Mouse (Mus musculus) limb, embryonic 14.5 days (tissue): ENCODE measurements at regions not wholly inside any gene's neighbourhood (a gene's known extent, or its start where the extent isn't known, plus 50 kb on each side); places are given as distances from the start of the nearest gene placed in this dataset.

ENCODE experiments used
- ATAC-seq: fragments of 200-750 bp; cut with Nextera tagmentation; 2 replicates; pipeline ENCODE4 v1.8.0; 2017; ENCODE audit warnings: low read depth, moderate number of reproducible peaks, moderate TSS enrichment; ENCODE audit not compliant: low FRiP score
- DNase-seq: peaks from one replicate; pipeline ENCODE4 v3.0.0-alpha.2; 2015; ENCODE audit warnings: low spot score
- H3K27ac ChIP-seq: fragments of 300-500 bp; sonication (generic); replicated peaks from 2 replicates; pipeline ENCODE4 v1.5.1; 2014; ENCODE audit warnings: low read depth, mild to moderate bottlenecking, low read length, moderate library complexity, mixed read lengths
- H3K27me3 ChIP-seq: fragments of 300-500 bp; sonication (generic); 2 replicates; pipeline ENCODE4 v1.6.1; 2014; ENCODE audit warnings: low read length, mixed read lengths; ENCODE audit not compliant: control insufficient read depth, insufficient read depth
- H3K36me3 ChIP-seq: fragments of 300-500 bp; sonication (generic); 2 replicates; pipeline ENCODE4 v1.6.1; 2014; ENCODE audit warnings: mild to moderate bottlenecking, low read length, moderate library complexity, mixed read lengths; ENCODE audit not compliant: control insufficient read depth, insufficient read depth
- H3K4me1 ChIP-seq: fragments of 300-500 bp; sonication (generic); 2 replicates; pipeline ENCODE4 v1.6.1; 2014; ENCODE audit warnings: antibody characterized with exemption, low read length, mixed read lengths; ENCODE audit not compliant: control insufficient read depth, insufficient read depth
- H3K4me2 ChIP-seq: fragments of 300-500 bp; sonication (generic); replicated peaks from 2 replicates; pipeline ENCODE4 v1.6.1; 2014; ENCODE audit warnings: low read depth, mild to moderate bottlenecking, low read length, moderate library complexity; ENCODE audit not compliant: severe bottlenecking
- H3K4me3 ChIP-seq: fragments of 300-500 bp; sonication (generic); replicated peaks from 2 replicates; pipeline ENCODE4 v1.5.1; 2014; ENCODE audit warnings: low read length
- H3K9ac ChIP-seq: fragments of 300-500 bp; sonication (generic); 2 replicates; pipeline ENCODE4 v1.6.1; 2014; ENCODE audit warnings: mild to moderate bottlenecking, low read depth, low read length, moderate library complexity; ENCODE audit not compliant: severe bottlenecking
- H3K9me3 ChIP-seq: fragments of 300-500 bp; sonication (generic); 2 replicates; pipeline ENCODE4 v1.6.1; 2016; ENCODE audit warnings: low read length; ENCODE audit not compliant: control insufficient read depth
- POLR2A ChIP-seq: fragments of 200-500 bp; IDR thresholded peaks from 2 replicates; pipeline ENCODE4 v1.8.0; 2012; ENCODE audit warnings: inconsistent platforms, mild to moderate bottlenecking, moderate library complexity, borderline replicate concordance; ENCODE audit not compliant: insufficient read depth, insufficient read length; ENCODE audit errors: extremely low read depth
- WGBS: fragments of 180-500 bp; shearing (Covaris S2); extraction: QIAGEN DNeasy Blood & Tissue Kit; methylation state at CpG from one replicate; pipeline ENCODE4 v1.1.7; 2014; 5-methylcytosine and 5-hydroxymethylcytosine counted together

GRCm38 (mm10) chr14:25208221-25209056 is 250.5 kb upstream of the Zmiz1 start:
- H3K4me2 ChIP-seq = no peak overlapping the region
- H3K4me1 ChIP-seq = peaks cover 34% of the 10 kb centered on the region
- no peak for ATAC-seq
- no peaks in the 10 kb centered on the region for H3K36me3 ChIP-seq
- no peak overlapping the region for H3K9ac ChIP-seq
- no peaks in the 10 kb centered on the region for H3K27me3 ChIP-seq
- 41% methylated on average over 7 of the region's 9 CpGs for WGBS
- no peak for DNase-seq
- H3K9me3 ChIP-seq = no peaks in the 10 kb centered on the region
- TF ChIP-seq POLR2A = no peak
- H3K27ac ChIP-seq = no peak overlapping the region
- no peak overlapping the region for H3K4me3 ChIP-seq

GRCm38 (mm10) chr14:25213056-25213455 is 245.9 kb upstream of the Zmiz1 start:
- TF ChIP-seq POLR2A = no peak
- H3K4me2 ChIP-seq = no peak overlapping the region
- no peaks in the 10 kb centered on the region for H3K9me3 ChIP-seq
- no peak overlapping the region for H3K27ac ChIP-seq
- no peak overlapping the region for H3K9ac ChIP-seq
- no peaks in the 10 kb centered on the region for H3K27me3 ChIP-seq
- H3K4me3 ChIP-seq = no peak overlapping the region
- DNase-seq (no peak), ATAC-seq (no peak)
- H3K36me3 ChIP-seq = no peaks in the 10 kb centered on the region
- 71% methylated on average over 6 of the region's 6 CpGs for WGBS
- H3K4me1 ChIP-seq = peaks cover 6% of the 10 kb centered on the region

GRCm38 (mm10) chr14:25223091-25223490 is 235.9 kb upstream of the Zmiz1 start:
- 79% methylated on average over 1 of the region's 1 CpGs for WGBS
- Histone ChIP-seq H3K27me3 (no peaks in the 10 kb centered on the region), H3K36me3 (no peaks in the 10 kb centered on the region), H3K9ac (no peak overlapping the region), H3K4me1 (peaks cover 29% of the 10 kb centered on the region), H3K27ac (no peak overlapping the region), H3K4me3 (no peak overlapping the region), H3K9me3 (no peaks in the 10 kb centered on the region), H3K4me2 (no peak overlapping the region)
- DNase-seq (no peak), ATAC-seq (no peak)
- no peak for TF ChIP-seq POLR2A

GRCm38 (mm10) chr14:25225214-25225613 is 233.8 kb upstream of the Zmiz1 start:
- WGBS = 32% methylated on average over 3 of the region's 3 CpGs
- Histone ChIP-seq H3K4me1 (peaks cover 47% of the 10 kb centered on the region), H3K27me3 (no peaks in the 10 kb centered on the region), H3K27ac (no peak overlapping the region), H3K36me3 (no peaks in the 10 kb centered on the region), H3K9me3 (no peaks in the 10 kb centered on the region), H3K9ac (no peak overlapping the region), H3K4me3 (no peak overlapping the region), H3K4me2 (no peak overlapping the region)
- no peak for TF ChIP-seq POLR2A
- ATAC-seq = no peak
- DNase-seq = no peak

- DNase-seq = peak; percentile 95
- H3K27me3 ChIP-seq = no peaks in the 10 kb centered on the region
- TF ChIP-seq POLR2A = no peak
- no peaks in the 10 kb centered on the region for H3K36me3 ChIP-seq
- H3K4me3 ChIP-seq = 0 out of 2 replicates have a peak overlapping the region, but pooled peaks have one; percentile 10
- ATAC-seq = peak; percentile 95
- peak overlapping the region; percentile 40 for H3K4me2 ChIP-seq
- 6% methylated on average over 11 of the region's 11 CpGs for WGBS
- no peaks in the 10 kb centered on the region for H3K9me3 ChIP-seq
- H3K4me1 ChIP-seq = peaks cover 47% of the 10 kb centered on the region
- H3K9ac ChIP-seq = 0 out of 2 replicates have a peak overlapping the region, but pooled peaks have one; percentile 8
- H3K27ac ChIP-seq = peak overlapping the region; percentile 89
Observed at GRCm38 (mm10) chr14:25226155-25226839, 232.7 kb upstream of the Zmiz1 start.
